Mouse (Mus musculus) thymus, adult 18-20 months (tissue): ENCODE data around the gene Sprr4.
"Not testable (repeated sequence)": the region's sequence is repeated elsewhere in the genome, so short reads cannot be mapped to it uniquely, and the experiment has no call there.

ENCODE experiments used
- DNase-seq, 2 experiments: peaks; one replicate each; pipeline ENCODE4 v3.0.0; 2022; ENCODE audit warnings: mixed read lengths in 2 of 2

The Sprr4 gene

GRCm38 (mm10) chr3:92500393-92500792 is at the start of gene Sprr4:
Sprr4 (minus strand) TSS chr3:92500493.
- no peak for DNase-seq

GRCm38 (mm10) chr3:92534411-92534810 is 34.1 kb upstream of the Sprr4 start, which contains the start of gene 2310046K23Rik:
2310046K23Rik (minus strand) TSS chr3:92534511.
- no peak for DNase-seq

GRCm38 (mm10) chr3:92512325-92512724 is 12.0 kb upstream of the Sprr4 start:
- DNase-seq: no peak

- DNase-seq: no peak
These were observed 10.5 kb upstream of the Sprr4 start for GRCm38 (mm10) chr3:92510786-92511185.

GRCm38 (mm10) chr3:92508185-92508584 is 7.9 kb upstream of the Sprr4 start:
- DNase-seq: no peak

GRCm38 (mm10) chr3:92503528-92503927 is 3.2 kb upstream of the Sprr4 start:
- DNase-seq: no peak

GRCm38 (mm10) chr3:92490262-92490661 is 10.0 kb downstream of the Sprr4 start:
- DNase-seq: not testable (repeated sequence)

- DNase-seq: no peak
These were observed 14.0 kb downstream of the Sprr4 start for GRCm38 (mm10) chr3:92486307-92486706.

GRCm38 (mm10) chr3:92485863-92486262 is 14.4 kb downstream of the Sprr4 start, which contains the start of gene Sprr1a:
Sprr1a (minus strand) TSS chr3:92485895.
- DNase-seq: no peak

- DNase-seq: not testable (repeated sequence)
These were observed 19.0 kb downstream of the Sprr4 start for GRCm38 (mm10) chr3:92481249-92481648.

- DNase-seq: no peak
These were observed 30.2 kb downstream of the Sprr4 start for GRCm38 (mm10) chr3:92470111-92470510.

GRCm38 (mm10) chr3:92467424-92467823 is 32.9 kb downstream of the Sprr4 start:
- DNase-seq: no peak

- DNase-seq: no peak
These were observed 33.7 kb downstream of the Sprr4 start for GRCm38 (mm10) chr3:92466576-92466975.

- DNase-seq: no peak
These were observed 41.7 kb downstream of the Sprr4 start, which contains the start of gene Sprr3 for GRCm38 (mm10) chr3:92458620-92459019. Sprr3 (minus strand) TSS chr3:92458720.

GRCm38 (mm10) chr3:92455151-92455550 is 45.1 kb downstream of the Sprr4 start:
- DNase-seq: no peak
